Mouse (Mus musculus) kidney, adult 2 months (tissue): ENCODE measurements around the gene Pitpna.

ENCODE experiments used
- CTCF ChIP-seq: fragments of 200-500 bp; conservative IDR thresholded peaks from 2 replicates; pipeline ENCODE4 v1.5.1; 2011; ENCODE audit warnings: low read depth, mild to moderate bottlenecking, control low read depth, low read length, moderate library complexity, mixed read lengths; ENCODE audit not compliant: insufficient read depth, insufficient read length
- POLR2A ChIP-seq: fragments of 200-500 bp; IDR thresholded peaks from one replicate; pipeline ENCODE4 v1.6.1; 2011; ENCODE audit warnings: low read depth, low read length, control low read depth

DNA sequence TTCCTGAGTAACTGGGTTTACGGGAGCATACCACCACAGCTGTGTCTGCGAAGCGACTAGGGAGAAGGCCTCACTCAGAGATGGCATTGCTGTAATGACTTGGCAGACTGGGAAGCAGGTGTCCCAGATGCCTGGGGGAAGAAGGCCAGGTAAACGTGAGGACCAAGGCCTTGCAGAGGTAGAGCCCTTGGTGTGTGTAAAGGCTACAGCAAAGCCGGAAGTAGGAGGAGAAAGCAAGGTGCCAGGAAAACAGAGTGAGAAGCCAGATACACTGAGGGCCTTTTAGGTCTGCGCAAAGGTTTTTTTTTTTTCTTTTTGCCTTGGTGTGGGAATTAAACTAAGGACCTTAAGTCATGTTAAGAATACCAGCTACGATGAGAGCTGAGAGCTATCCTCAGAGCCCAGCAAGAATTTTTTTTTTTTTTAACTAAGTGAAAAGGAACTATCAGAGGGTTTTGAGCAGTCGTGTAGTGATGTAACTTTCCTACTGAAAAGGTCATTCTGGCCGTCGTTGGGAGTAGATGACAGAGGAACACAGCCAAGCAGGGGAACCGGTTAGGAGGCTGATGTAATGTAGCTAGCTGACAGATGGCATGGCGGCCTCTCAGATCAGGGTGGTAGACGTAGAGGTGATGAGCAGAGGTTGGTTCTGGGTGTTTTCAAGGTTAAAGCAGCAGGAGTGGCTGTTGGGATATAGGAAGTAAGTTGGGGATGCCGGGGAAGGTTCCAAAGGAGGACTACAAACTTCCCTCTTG lies 71.3 kb downstream of the Pitpna start:
- TF ChIP-seq CTCF (no peak), POLR2A (no peak)
